Mouse (Mus musculus) spleen, adult 12 weeks (tissue): ENCODE data around the gene Ankrd24.
"Not testable (repeated sequence)": the region's sequence is repeated elsewhere in the genome, so short reads cannot be mapped to it uniquely, and the experiment has no call there.

Source experiments
- DNase-seq: peaks from one replicate; pipeline ENCODE4 v3.0.0; 2022; ENCODE audit warnings: low spot score

Ankrd24 gene

DNA sequence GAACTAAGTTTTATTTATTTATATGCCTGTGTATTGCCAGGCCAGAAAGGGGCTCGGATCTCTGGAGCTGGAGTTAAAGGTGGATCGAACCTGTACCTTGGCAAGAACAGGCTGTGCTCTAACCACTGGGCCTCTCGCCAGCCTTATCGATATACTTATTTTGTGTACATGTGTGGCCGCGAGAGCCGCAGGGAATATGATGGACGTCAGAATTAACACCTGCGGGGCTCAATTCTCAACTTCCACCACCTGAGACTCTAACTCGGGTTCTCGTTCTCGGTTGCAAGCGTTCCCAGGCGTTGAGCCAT is 22.7 kb upstream of the Ankrd24 start:
- no peak for DNase-seq

GRCm38 (mm10) chr10:81605974-81606751 is 22.2 kb upstream of the Ankrd24 start, which contains the start of gene BC025920:
Gene BC025920 (plus strand): TSS chr10:81606270.
- peak; percentile 84 for DNase-seq

- DNase-seq, result no peak
Measured at GRCm38 (mm10) chr10:81608308-81608707, 20.0 kb upstream of the Ankrd24 start.

DNA sequence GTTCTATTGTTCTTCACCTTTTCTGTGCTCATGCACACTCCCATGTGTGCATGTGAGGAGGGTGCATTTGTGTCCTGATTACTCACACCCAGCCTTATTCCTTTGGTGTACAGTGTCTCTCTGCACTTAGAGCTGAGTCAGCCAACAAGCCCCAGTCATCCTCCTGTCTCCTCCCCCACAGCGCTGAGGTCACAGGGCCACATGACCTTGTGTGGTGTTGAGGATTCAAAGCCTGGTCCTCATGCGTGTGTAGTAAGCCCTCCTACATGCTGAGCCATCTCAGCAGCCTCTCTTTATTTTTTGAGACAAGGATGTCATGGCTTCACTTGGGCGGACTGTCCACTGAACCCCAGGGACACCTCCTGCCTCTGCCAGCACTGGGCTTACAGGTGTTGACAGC is 15.6 kb upstream of the Ankrd24 start:
- no peak for DNase-seq

GRCm38 (mm10) chr10:81615486-81615885 is 12.9 kb upstream of the Ankrd24 start:
- DNase-seq, result no peak

- DNase-seq, result no peak
Measured at GRCm38 (mm10) chr10:81619976-81620375, 8.4 kb upstream of the Ankrd24 start.

DNA sequence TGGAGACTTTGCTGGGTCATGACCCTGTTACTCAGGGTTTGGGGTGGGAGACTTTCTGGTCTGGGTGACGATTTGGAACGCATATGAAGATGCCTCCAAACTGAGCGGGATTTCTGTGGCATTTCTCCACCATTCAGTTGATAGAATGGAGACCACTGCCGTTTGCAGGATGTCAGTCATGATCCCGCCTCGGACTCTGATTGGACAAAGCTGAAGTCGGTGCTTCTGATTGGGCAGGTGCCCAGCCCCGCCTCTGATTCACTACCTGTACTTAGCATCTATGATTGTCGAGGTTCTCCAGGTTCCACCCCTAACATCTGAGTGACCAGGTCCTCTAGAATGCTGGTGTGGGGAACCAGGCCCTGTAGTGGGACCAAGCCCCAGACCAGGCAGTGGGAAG is 7.6 kb upstream of the Ankrd24 start:
- no peak for DNase-seq

DNA sequence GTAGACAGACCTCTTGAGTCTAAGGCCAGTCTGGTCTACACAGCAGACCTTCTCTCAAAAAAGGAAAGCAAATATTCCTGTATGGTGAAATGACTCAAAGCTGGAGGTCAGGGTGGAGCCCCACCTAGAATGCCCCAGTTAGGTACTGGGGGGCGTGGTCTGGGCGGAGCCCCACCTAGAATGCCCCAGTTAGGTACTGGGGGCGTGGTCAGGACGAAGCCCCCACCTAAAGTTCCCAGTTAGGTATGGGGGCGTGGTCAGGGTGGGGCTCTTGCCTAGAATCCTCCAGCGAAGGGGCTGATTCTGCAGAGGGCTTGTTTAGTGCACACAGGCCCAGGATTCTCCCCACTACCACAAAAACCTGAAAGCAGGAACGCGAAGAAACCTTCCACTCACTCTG is 4.9 kb upstream of the Ankrd24 start:
- no peak for DNase-seq

DNA sequence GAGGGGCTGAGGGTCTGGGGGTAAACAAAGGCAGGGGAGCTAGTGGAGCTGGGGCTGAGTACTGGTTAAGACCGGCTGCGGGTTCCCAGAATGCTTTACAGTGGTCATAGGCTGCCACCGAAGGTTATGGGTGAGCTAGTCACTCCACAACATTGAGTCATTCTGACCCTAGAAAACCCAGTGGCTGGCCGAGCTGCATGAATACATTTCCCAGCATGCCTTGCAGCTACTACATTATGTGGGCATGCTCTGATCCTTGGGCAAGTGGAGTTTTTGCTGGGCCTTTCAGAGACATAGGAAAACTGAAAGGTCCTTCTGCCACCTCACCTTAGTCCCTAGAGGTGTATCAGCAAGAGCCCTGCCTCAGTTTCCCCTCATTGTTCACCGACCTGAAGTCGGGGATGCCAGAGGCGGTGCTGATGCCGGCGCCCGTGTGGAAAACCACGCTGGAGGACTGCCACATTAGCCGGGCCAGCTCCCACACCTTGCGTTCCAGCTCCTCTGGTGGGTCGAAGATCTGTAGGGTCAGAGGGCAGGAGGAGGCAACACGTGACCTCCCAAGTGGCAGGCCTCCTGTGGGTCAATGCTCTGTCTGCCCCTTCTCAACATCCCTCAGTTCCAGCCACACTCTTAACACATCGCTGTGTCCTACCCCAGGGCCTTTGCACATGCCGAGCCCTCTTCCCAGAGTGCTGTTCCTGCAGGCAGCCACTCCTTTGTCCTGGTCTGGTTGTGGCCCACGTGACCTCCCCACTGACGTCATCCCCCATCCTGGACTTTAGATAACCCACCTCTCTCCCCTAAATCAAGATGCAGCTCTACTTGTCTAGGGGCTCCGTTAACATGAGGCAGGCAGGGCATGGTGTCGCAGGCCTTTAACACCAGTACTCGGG is 2.0 kb upstream of the Ankrd24 start:
- no peak for DNase-seq

DNA sequence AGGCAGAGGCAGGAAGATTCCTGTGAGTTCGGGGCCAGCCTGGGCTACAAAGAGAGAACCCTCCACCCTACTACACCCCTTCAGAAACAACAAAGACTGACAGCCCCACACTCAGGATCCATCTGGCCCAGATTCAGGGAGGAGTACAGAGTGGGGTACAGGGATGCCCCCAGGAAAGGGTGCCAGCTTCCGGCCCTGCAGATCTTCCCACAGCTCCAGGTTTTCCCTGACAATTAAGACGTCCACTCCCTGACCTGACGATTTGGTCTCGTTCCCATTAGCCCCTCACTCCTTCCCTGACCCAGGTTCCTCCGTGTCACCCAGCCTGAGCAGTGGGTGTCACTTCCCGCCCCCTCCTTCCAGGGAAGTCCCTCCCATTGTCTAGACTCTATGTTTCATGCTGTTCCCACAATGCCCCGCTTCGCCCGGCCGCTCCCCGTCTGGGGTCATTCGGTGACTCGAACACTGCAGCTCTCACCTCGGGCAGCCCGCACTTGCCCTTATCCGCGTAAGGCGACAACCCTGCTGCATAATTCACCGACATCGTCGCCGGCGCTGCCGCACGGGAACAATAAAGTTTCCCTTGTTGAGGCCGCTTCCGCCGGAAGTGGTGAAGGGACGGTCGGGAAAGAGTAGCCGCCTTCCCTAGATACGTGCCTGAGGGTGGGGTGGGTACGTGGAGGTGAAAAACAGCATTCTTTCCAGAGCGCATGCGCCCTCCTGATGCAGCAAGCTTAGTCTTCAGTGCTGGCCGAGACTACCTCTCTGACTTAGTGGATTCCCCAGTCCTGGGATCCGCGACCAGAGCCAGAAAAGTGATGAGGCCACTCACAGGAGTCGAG is 1.1 kb upstream of the Ankrd24 start, which contains the start of gene Sirt6:
Sirt6 (minus strand) TSS at position 804 of the 842 bp plus-strand sequence.
- DNase-seq, result peak; percentile 83

DNA sequence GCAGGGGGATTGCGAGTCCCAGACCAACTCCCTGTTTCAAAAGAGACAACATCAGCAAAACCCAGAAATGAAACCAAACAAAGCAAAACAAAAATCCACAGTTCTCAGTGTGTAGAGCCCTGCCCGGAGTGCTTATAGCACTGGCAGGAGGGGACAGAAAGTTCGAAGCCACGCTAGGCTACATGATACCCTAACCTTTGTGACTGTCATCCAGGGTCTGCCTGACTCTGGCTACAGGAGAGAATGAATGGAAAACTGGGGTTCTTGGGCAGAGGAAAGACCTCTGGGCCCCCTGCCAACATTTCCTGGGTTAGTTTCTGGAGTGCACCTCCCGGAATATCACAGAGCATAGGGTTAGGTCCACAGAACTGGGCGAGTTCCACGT is 512 bp upstream of the Ankrd24 start:
- no peak for DNase-seq

DNA sequence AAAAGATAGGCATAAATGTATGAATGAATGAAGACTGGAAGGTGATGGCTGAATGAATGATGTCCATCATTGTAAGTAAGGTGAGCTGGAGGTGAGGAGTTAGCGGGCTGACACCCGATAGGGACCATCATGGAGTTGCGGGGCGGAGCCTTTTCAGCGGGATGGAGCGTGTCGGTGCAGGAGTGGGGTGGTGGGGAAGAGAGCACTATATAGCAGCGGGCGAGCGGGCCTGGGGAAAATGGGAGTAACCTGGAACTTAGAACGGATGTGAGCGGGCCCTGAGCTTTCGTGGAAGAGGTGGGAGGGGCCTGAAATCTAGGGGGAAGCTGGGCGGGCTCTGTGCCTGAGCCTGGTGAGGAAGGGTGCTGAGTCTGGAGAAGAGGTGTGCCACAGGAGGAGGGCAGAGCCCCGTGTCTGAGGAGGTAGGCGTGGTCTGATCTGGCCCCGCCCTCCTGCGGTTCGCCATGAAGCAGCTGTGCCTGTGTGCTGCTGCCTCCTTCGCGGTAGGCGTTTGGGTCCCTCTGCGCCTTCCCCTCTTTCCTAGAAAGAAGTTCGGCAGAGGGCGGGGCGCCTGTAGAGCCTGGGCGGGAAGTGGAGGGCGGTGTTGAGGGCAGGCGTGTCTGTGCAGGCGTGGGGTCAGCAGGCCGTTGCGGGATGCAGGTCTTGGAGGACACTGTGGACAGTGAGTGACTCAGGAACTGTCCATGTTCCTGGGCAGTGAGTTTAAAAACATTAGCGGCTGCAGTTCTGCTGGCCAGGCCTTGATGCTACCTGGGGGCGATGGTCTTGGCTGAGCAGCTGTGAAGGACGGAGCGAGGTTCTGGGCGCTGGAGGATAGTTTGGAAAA is 5.1 kb downstream of the Ankrd24 start:
- DNase-seq, result peak; percentile 70

DNA sequence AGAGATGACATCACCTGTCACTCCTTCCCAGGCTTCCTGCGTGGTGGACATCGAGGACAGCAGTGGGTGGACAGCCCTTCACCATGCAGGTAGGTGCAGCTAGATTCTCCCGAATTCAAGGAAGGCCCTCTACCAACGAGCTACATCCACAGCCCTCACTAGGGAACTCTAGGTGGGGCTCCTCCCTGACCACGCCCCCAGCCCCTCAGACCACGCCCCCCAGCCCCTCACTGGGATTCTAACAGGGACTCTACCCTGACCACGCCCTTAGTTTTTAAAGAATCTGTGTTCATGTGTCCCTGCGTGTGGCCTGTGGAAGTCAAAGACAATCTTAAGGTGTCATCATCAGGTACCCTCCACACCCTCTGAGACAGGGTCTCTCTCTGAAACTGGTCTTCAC is 8.0 kb downstream of the Ankrd24 start:
- no peak for DNase-seq

GRCm38 (mm10) chr10:81638101-81638500 is 9.8 kb downstream of the Ankrd24 start:
- DNase-seq, result no peak

DNA sequence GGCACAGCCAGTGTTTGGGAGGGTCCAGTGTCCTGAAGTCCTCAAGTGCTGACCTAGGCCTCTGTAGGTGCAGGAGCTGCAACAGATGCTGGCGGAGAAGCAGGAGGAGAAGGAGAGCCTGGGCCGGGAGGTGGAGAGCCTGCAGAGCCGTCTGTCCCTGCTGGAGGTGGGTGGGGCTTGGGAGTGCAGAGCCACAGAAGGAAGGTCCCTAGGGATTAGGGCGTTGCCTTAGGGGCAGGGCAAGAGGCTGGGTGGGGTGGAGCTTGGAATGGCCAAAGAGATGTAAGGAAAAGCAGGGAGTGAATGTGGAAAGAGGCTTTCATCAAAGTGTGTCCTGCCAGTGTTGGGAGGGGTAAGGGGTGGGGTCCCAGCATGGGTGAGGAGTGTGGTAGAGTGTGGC is 12.5 kb downstream of the Ankrd24 start:
- not testable (repeated sequence) for DNase-seq

DNA sequence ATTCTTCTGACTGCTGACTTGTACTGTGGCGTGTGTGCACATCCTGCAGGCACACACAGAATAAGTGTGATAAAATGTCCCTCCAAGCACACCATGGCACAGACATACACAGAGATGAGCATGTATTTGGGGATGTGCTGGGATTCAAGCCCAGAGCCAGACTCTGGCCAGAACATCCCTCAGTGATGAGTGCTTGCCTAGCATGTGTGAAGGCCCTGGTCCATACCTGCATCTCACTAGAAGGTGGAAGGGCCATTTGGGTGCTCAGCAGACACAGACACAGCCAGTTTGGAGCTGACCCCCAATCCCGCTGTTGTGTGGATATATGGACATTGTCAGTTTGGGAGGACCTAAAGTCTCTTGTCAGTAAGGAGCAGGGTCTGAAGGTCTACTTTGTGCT is 13.2 kb downstream of the Ankrd24 start:
- DNase-seq, result no peak

DNA sequence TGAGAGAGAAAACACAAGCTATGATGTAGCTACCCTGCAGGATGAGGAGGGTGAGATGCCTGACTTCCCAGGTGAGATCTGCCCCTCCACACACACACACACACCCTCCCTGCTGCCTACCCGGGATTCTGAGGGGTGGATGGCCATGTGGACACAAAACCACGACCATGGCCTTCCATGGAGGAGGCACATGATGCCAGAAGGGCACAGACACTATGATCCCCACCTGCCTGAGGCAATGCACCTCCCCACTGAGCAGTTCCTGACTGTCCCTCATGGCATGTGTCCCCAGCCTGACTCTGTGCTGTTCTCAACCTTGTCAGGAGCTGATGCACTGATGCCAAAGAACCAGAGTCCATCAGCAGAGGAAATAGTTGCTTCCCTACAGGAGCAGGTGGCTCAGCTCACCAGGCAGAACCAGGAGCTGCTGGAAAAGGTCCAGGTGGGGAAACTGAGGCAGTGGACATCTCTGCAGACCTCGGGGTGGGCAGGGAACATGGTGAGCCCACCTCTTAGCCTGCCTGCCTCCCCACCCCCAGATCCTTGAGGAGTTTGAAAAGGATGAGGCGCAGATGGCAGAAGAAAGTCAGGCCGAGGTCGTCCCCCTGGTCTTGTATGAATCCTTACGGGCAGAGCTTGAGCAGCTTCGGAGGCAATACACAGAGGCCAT is 13.8 kb downstream of the Ankrd24 start:
- no peak for DNase-seq

- no peak for DNase-seq
Measured at GRCm38 (mm10) chr10:81642648-81643448, 14.5 kb downstream of the Ankrd24 start.

GRCm38 (mm10) chr10:81643449-81644055 is 15.2 kb downstream of the Ankrd24 start:
- peak; percentile 87 for DNase-seq

DNA sequence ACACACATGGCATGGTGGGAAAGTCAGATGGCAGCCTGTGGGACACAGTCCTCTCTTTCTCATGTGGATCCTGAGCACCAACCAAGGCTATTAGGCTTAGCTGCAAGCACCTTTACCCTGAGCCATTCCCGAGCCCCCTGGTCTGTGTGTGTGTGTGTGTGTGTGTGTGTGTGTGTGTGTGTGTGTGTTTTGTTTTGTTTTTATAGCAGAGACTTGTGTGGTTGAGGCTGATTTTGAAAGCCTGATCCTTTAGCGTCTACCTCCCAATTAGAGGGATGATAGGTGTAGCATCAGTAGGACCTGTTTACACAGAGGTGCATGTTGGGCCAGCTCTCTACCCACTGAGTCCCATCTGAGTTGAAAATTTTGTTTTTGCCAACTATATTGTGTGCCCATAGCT is 15.8 kb downstream of the Ankrd24 start:
- DNase-seq, result no peak
